Mouse (Mus musculus) common myeloid progenitor, adult 5-6 weeks (primary cell): Measurements from ENCODE around the gene Zfp583. TPM values are rescaled to one million over a fixed set of nuclear protein-coding genes. Genes with fewer than 3 reads are reported as not detected.
"Not testable (repeated sequence)": the region's sequence is repeated elsewhere in the genome, so short reads cannot be mapped to it uniquely, and the experiment has no call there.

ENCODE experiments used
- ATAC-seq: replicated peaks from 2 replicates; pipeline ENCODE4 v1.8.0; 2016; ENCODE audit warnings: low read depth, mild to moderate bottlenecking, moderate TSS enrichment, inconsistent platforms; ENCODE audit not compliant: poor library complexity, severe bottlenecking
- total RNA-seq: library from RNA; stranded (forward); fragments of 200-1000, 187-1606 nt; gene quantifications from 2 replicates; pipeline ENCODE4 v1.2.3, GENCODE M21; 2017

Gene Zfp583
- total RNA-seq = 3.1 and 3.7 TPM in 2 replicates

DNA sequence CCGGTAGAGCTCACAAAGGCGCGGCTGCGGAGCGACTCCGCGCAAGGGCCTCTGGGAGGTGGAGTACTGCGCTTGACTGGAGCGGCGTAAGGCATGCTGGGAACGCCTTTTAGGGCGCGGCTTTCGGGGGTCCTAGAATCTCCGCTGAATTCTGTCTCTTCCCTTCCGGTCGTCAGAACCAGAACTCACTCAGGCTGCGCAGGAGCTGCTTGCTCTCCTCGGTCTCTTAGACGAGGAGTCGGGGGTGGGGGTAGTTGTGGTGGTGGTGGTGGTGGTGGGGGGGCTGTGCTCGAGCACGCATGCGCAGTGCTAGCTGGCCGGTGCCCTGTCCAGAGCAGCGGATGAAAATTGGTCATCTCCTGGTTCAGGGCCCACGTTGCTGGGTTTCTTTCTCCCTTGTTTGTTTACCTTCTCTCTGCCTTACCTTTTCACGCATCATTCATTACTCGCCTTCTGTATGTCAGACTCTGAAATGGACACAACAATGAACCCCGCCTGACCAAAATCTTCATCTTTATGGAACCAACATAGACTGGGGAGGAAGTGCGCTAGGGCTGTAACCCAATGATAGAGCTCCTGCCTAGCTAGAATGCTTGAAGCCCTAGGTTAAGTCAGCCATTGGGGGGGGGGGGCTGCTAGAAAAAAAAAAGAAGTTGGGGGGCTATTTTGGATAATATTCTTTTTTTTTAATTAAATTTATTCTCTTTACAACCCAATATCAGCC, at the start of gene Zfp583:
Gene Zfp583, minus strand, starts transcription at position 53 of the 724 bp plus-strand sequence.
- peak; percentile 96 for ATAC-seq

DNA sequence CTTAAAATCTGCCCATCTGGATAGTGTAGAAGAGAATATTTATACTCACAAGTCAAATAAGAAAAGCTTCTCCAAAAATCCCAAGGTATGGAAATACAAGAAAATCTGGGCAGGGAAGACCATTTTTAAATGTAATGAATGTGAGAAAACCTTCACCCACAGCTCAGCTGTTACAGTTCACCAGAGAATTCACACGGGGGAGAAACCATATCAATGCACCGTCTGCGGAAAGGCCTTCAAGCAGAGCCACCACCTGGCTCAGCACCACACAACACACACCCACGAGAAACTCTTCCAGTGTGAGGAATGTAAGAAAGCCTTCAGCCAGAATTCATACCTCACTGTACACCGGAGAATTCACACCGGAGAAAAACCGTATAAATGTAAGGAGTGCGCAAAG, 47.4 kb upstream of the Zfp583 start:
- ATAC-seq = no peak

DNA sequence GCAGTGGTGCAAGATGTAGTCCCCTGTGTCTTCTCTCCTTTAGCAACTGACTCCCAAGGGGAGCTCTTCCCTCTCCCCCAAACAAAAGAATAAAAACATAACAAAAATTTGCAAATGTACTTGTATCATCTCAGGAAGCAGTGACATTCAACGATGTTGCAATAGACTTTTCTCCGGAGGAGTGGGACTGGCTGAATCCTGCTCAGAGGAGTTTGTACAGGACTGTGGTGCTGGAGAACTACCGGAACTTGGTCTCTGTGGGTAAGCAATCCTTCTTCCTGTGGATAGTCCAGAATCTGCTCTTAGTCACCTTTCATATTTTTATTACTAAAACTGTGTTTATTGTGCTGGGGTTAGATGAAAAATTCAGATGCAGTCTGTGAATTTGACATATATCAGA, 41.9 kb upstream of the Zfp583 start:
- ATAC-seq = no peak

DNA sequence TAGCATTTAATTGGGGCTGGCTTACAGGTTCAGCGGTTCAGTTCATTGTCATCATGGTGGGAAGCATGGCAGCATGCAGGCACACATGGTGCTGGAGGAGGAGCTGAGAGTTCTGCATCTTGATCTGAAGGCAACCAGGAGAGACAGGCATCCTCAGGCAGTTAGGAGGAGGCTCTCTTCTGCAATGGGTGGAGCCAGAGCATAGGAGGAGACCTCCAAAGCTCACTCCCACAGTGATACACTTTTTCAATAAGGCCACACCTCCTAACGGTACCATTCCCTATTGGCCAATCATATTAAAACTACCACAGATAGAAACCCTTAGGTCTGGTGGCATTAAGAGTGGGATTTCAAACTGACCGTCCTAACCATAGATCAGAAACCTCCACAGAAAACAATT, 38.4 kb upstream of the Zfp583 start:
- no peak for ATAC-seq

DNA sequence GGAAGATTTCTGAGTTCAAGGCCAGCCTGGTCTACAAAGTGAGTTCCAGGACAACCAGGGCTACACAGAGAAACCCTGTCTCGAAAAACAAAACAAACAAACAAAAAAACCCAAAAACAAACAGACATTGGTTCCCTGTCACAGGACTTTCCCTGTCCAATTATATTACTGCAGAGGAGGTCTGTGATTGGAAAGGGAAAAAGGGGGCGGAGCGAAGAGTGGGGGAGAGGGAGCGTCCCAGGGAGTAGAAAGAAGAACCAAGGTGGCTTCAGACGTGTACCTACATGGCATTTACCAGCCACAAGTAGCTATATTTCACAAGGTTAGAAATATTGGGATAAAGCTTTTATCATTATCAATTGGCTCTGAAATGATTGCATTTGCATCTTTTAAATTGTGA, 37.1 kb upstream of the Zfp583 start:
- ATAC-seq = not testable (repeated sequence)

DNA sequence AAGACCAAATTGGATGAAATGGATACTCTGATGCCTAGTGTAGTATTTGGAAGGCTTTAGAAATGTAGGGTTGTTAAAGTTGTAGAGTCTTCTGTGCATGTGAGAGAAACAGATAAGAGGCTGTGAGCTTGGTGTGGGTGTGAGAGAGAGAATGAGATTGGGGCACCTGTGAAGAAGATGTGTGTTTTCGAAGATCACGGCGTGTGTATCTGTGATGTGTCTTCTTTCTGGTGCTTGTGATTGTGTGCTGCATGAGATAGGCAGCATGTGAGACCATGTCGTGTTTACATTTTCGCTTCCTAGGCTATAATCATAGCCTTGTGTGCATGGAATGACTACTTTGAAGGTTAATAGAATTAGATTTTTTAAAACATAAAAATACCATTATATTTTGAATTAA, 36.1 kb upstream of the Zfp583 start:
- ATAC-seq = no peak

DNA sequence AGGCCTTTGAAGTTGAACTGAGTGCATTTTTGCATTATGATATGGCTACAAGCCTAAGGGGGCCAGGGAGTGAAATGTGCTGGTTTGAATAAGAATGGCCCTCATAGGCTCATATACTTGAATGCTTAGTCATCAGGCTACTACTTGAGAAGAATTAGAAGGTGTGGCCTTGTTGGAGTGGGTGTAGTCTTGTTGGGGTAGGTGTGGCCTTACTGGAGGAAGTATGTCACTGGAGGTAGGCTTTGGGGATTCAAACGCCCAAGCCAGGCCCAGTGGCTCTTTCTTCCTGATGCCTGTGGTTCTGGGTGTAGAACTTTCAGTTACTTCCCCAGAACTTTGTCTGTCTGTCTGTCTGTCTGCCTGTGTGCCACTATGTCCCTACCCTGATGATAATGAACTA, 33.7 kb upstream of the Zfp583 start:
- no peak for ATAC-seq

DNA sequence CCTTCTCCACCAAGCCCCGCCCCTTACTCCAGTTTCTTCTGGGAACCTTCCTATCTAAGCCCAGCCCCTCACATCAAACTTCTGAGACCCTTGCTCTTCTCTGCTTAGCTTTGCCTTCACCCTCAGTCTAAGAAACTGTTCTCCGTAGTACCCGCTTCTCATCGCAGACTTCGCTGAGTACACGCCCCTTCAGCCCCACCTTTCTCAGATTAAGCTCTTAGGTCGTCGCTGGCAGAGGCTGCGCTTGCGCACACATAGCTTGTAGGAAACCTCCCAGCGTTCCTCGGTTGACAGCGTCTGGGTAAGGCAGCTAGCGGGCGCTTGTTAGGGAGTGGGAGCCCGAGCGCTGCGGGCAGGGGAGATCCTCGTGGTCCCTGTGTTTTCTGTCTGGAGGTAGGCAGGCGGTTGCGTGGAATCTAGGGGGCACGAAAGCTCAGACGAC, 32.0 kb upstream of the Zfp583 start, which contains the start of gene Zfp78:
Gene Zfp78, plus strand, starts transcription at position 234 of the 442 bp plus-strand sequence.
- ATAC-seq = peak; percentile 67

DNA sequence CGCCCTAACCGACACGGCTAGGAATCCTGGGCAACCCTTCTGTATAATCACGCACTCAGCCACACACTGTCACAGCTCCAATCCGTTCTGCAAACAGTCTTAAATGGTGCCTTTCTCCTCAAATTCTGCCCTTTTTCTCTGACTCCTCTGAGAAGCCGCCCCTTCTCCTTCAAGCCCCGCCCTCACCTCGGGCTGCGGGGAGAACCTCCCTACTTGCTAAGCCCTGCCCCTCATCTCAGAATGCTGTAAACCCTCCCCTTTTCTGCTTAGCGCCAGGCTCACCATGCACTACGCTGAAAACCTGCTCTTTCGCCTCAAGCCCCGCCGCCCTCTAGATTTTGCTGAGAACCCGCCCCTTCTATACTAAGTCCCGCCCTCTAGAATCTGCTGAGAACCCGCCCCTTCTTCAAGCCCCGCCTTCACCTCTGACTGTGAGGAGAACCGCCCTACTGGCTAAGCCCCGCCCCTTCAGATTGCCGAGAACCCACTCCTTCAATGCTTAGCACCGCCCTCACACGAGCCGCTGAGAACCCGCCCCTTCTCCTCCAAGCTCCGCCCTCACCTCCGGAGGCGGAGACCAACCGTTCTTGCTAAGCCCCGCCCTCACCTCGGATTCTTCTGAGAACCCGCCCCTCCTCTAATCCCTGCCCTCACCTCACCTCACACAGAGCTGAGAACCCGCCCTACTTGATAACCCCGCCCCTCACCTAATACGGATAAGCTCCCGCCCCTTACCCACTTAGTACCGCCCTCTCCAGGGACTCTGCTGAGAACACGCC, 31.4 kb upstream of the Zfp583 start:
- peak; percentile 77 for ATAC-seq

DNA sequence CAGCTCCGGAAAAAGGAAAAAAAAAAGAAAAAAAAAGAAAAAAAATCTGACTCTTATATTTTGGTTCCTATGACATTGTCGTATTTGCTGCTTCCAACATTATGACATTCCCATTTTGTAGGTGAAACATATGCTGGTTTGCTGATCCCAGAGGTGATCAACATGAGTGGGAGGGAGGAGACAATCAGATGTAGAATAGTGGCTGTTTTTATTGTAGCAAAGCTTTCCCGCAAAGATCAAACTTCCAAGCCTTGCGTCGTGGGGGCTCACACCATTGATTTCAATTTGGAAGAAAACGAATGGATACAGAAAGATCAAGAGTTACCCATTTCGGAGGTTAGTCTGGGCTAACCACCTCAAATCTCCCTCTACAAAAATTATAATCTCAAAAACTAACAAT, 30.7 kb upstream of the Zfp583 start:
- ATAC-seq = no peak

DNA sequence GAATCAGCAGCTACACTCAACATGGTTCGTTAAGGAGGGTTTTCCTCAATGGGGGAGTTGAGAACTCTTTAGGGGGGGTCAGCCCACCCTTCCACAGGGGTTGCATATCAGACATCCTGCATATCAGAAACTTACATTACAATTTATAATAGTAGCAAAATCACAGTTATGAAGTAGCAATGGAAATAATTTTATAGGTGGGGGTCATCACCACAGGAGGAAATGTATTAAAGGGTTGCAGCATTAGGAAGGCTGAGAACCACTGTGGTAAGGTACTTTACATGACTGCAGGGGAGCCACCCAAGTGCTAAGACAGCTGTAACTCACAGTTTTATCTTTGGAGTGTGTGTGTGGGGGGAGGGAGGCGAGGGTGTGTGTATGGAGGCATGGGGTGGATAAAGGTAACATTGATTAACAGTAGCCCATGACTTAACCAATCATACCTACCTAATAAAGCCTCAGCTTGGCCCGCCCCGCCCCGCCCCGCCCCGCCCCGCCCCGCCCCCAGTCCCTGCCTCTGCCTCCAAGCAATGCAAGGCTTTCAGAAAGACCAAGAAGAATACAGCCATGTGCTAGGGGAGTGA, 29.5 kb upstream of the Zfp583 start:
- ATAC-seq = no peak

DNA sequence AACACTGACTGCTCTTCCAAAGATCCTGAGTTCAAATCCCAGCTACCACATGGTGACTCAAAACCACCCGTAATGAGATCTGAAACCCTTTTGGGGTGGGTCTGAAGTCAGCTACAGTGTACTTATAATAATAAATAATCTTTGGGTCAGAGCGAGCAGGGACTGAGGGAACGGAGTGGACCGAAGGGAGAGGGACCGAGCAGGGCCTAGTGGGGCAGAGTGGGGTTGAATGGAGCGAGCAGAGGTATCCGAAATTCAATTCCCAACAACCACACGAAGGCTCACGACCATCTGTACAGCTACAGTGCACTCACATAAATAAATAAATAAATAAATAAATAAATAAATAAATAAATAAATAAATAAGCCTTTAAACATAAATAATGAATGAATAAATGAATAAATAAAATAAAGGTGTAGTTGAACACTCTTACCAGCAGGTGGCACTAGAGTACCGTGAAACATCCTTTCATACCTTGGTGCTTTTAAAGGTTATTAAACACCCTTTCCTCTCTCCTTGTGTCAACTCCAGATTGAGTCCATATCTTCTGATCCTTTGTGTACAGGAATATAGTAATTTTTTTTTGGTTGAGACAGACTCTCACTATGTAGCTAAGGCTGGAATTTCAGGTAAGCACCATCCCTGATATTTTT, 28.0 kb upstream of the Zfp583 start:
- ATAC-seq = no peak

DNA sequence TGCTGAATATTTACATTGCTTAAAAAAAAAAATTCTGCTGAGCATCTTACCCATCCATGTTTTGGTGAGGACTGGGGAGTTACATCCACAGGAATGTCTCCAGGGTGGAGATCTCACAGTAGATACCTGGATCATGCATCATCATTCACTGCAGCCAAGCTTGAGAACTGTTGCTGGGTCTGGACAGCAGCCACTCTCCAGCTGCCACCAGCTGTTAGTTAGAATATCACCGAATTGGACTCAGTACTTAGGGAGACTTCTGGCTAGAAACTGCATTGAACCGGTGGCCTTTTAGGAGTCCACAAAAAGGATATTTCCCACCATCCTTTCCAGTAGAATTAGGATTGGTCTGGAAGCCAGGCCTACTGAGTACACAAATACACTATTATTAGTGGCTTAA, 27.0 kb upstream of the Zfp583 start:
- no peak for ATAC-seq

DNA sequence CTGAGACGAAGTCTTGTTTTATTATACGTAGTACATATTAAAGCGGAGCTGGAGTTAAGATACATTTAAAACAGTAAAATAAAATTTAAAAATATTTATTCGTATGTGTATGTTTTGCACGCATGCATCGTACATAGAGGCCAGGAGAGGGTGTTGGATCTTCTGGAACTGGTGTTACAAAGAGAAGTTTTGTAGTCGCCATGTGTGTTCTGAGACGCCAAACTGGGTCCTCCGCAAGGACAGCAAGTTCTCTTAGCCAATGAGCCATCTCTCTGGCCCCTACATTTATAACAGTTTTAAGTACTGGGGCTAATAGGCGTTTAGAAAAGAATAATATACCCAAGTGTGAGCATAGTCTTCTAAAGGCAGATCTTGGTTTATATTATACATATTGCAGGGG, 13.0 kb upstream of the Zfp583 start:
- no peak for ATAC-seq

DNA sequence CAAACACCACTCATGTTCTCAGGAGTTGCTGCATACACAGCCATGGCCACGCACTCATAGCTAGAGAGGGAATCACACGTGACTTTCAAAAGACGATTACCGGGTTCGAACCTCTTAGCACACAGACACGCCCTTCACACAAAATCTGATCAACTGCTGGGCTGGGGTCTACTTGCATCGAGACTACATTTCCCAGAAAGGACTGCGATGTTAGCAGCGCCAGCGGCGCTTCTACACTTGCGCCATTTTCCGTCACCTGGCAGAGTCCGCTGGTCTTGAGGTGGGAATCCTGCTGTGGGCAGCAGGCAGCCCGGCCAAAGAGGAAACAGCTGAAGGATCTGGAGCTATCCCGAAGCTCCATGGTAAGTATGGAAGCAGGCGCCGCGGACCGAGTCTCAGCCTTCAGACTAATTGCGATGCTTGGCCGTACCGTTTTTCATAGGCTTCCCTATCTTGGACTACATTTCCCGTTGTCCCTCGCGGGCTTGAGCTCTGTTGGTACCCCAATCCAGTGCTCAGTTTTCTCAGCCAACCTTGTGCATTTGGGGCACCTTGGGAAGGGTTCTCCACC, 12.5 kb upstream of the Zfp583 start, which contains the start of gene Gm3854:
Gene Gm3854, plus strand, starts transcription at position 259 of the 571 bp plus-strand sequence.
- peak; percentile 94 for ATAC-seq

DNA sequence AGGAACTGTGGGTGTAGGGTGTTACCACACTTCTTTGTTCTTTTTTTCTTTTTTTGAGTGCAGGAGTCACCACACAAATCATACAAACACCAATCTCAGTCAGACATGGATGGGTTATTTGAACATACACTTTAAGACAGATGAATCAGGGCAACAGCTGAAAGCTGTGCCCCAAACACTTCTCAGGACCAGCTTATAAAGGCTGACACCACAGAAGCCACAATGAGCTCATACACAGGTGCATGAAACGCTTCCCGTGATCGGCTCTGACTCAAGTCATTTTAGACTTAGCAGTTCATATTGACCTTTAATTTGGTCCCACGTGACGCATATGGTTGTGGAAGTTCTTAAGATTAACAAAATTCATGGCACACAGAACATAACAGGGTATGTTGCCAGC, 8.8 kb upstream of the Zfp583 start:
- no peak for ATAC-seq

DNA sequence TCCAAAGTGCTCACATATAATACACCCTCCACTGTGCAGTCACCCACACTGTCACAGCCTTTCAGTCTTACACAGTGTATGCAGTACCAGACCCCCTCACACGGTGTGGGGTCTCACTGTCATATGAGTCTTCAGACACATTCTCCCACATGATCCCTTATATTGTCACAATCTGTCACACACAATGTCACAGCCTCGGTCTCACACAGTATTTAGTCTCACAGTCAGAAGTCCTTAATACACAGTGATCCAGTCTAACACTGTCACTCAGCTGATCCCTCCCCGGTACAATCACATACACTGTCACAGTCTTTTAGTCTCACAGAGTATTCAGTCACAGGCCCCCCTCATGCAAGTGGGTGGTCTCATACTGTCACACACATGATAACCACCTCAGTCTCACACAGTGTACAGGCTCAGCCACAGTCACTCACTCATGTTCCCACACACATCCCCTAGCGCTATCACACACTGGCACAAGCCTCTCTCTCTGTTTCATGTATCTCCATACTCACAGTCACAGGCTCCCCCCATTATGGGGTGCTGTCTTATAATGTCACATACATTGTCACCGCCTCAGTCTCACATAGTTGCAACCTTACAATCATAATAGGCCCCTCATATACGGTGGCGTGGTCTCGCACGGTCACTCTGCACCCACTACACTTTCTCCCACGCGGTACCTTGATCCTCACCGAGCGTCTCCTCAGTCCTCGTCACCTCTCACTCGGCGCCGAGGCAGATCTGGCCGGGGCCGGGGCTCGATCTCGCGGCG, 440 bp downstream of the Zfp583 start:
- ATAC-seq = peak; percentile 29

DNA sequence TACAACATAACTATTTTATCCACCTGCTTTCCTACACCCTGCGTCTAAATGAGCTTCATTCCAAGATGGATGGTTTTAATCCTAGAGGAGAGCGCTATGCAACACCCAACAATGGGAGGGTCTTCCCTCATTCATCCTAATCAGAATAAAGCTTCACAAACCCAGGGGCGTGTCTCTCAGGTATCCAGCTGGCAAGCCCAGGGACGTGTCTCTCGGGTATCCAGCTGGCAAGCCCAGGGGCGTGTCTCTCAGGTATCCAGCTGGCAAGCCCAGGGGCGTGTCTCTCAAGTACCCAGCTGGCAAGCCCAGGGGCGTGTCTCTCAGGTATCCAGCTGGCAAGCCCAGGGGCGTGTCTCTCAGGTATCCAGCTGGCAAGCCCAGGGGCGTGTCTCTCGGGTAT, 30.3 kb downstream of the Zfp583 start:
- ATAC-seq = not testable (repeated sequence)

DNA sequence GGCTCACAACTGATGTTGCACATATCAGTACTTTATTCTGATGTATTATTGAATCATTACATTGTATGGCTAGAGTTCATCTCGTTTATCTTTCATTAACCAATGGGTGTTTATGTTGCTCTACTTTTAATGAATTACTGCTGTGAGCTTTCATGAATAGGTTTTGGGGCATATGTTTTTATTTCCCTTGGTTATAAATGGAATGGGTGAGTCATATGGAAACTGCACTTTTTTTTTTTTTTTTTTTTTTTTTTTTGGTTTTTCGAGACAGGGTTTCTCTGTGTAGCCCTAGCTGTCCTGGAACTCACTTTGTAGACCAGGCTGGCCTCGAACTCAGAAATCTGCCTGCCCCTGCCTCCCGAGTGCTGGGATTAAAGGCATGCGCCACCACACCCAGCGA, 40.0 kb downstream of the Zfp583 start:
- ATAC-seq = not testable (repeated sequence)
